Mouse (Mus musculus) mouse embryonic stem cell (cell line): ENCODE results near the gene Xirp1.

Source experiments
- in situ Hi-C, 2 experiments: fragments of 300-500 bp; cut with MboI; formaldehyde crosslinking; loops; 1 replicate in 1 of 2; 3 replicates in 1 of 2; pipeline ENCODE4 v1.14.3; 2019 to 2020; ENCODE audit warnings: low sequenced_read_pairs in 2 of 2, low pct_unique_long_range_greater_than_20kb in 1 of 2, mixed read lengths in 1 of 2; ENCODE audit not compliant: unreplicated experiment in 1 of 2

Gene Xirp1

DNA sequence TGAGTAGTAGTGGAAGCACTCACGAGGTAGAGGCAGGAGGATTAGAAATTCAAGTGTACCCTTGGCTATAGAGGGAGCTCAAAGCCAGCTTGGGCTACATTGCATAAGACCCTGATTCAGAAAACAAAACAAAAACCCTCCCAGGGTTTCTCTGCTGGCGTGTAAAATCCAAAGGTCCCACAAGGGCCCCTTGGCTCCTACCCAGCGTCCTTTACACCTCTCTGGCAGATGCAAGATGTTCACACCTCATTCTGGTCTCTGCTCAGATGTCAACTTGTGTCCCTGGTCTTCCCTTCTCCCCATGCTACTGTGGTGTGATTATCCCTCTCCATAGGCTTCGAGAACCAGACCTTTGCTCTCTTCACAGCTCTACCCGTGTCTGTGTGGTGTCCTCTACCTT lies 22.6 kb downstream of the Xirp1 start:
- in situ Hi-C loops, result no loop called here

DNA sequence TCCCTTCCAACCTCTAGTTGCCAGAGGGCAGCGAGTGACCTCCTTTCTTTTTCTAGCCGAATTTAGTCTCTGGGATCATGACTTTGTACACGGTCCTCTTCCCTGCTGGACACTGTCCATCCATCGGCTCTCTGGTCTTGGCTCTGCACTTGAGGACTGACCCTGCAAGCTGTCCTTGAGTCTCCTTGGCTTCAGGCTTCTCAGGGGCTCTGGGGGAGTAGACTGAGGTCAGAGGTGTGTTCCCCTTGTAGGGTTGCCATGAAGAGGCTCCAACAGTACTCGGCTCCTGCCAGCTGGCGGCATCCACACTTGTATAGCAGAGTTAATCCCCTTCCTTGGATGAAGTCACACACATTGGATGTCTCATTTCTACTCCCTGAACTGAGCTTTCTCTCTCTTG lies 23.8 kb downstream of the Xirp1 start:
- in situ Hi-C loops, result no loop called here

DNA sequence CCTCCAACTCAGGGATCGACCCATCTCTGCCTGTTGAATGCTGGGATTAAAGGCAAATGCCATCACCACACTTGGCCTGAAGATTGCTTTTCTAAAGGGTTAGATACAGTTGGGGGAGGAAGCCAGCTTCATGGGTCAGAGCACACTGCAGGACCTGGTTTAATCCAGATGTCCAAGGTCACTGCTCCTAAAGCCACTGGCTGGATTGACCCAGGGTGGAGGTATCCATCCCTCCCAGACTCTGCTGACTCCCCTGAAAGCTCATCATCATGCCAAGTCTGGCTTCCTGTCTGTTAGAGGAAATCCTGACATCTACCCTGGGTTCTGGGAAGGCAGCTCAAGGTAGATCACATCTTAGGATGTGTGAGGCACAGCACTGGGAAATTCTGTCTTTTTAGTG lies 24.6 kb downstream of the Xirp1 start:
- in situ Hi-C loops, result no loop called here

DNA sequence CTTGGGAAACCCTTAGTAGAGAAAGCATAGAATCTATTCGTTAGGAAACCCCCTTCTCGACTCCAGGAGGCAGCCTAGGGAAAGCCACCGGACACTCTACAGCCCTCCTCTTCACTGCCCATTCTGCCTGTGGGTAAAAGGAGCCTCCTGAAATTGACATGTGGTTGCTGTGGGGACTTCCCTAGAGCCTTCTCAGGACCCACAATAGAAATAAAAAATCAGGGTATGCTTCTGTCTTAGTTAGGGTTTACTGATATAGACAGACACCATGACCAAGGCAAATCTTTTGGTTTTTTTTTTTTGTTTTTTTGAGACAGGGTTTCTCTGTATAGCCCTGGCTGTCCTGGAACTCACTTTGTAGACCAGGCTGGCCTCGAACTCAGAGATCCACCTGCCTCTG lies 27.3 kb downstream of the Xirp1 start:
- in situ Hi-C loops, result no loop called here

DNA sequence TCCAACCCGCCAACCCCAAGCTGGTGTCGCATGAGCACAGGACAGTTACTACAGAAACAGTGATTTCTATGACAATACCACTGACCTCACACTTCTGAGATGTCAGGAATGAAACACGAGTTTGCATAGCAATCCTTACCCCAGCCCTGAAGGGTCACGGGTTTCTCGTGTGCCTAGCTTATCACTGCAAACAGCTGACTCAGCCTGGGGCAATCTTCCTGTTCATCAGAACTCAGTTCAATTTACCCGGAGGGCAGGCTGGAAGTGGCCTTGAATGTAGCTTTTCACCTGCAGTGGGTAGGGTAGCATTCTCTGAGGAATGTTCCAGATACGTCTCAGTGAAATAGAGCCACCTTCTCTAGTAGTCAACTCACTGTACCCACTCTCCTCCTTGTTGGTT lies 29.2 kb downstream of the Xirp1 start:
- in situ Hi-C loops, result no loop called here

DNA sequence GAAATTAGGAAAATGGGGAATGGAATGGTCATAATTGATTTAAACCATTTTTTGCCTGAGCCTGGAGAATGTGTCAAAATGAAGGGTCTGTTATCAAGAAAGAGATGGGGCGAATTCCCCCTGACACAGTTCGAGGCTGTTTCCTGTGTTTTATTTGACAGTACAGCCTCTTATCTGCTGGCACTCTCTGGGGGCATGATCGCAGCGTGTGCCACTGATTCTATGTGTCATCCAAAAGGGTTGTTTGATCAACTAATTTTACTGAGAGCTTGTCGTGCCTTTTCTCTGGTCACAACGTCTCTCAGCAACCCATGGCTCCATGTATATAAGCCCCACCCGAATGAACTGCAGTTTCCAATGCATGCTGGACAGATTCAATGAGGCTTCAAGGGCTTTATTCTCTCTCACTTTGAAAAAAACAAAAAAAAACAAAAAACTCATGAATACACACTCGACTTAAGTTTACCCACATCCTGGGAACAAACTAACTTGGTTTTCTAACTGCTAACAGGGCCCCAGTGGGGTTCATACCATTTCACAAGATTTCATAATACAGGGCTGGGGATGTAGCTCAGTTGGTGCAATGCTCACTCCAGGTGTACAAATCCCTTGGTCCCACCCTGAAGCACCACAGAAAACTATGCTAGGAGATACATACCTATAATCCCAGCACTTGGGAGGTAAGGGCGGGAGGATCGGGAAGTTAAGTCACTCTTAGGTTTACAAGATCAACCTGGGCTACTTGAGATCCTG lies 30.1 kb downstream of the Xirp1 start:
- in situ Hi-C loops, result no loop called here

DNA sequence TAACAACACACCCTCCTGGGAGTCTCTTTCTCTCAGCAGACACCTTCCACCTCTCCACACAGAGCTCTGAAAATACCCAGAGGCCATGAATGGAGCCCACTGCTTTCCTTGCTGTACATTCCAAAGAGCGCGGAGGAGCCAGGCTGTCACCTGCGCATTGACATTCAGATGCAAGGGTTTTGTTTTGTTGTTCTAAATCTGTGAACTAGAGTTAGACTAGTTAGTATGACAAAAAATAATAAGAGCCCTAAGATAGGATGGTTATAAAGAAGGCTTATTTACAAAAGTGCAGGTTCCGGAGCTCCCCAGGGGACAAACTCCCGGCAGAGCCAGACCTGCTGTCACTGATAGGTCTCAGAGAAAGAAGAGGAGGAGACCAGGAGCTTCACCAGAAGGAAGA lies 32.1 kb downstream of the Xirp1 start:
- in situ Hi-C loops, result no loop called here

DNA sequence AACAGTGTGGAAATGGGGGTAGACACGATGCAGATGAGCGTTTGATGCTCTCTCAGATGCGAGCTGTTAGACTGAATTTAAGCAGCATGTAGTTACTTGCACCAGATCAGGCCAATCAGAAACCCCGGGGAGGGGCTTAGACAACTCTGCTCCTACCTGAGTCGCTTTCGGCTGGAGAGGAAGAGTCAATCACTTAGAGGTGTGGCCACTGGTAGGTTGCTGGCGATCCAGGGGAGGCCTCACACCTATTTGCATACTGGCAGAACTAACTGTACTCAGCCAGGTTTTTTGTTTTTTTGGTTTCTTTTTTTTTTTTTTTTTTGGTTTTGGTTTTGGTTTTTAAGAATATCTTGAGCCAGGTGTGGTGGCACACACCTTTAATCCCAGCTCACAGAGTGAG lies 35.1 kb downstream of the Xirp1 start:
- in situ Hi-C loops, result no loop called here

DNA sequence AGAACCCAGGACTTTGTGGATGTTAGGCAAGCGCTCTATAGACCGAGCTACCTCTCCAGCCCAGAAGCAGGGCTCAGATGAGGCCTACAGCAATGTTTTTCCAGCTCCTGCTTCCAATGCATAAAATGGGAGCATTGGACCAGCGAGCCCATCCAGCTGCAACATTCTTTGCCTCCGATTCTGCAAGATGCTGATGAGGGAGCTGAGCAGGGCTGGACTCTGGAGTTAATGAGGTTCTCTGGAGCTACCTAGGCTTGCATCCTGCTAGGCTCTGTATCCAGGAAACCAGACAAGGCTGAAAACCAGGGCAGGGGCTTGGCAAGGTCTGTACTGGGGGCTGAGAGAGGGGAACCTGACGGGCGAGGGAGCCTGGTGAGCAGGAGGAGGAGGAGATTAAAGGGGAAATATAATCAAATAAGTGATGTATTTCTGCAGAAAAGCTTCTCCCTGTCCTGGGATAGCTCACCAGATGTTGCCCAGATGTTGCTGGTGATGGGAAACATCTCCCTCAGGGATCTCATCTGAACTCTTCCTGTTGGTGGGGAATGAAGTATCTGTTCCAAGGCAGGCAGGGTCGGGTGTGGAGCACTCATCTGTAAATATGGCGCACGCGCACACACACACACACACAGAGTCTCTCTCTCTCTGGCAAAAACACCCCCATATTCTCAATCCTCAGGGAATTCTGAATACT lies 37.4 kb downstream of the Xirp1 start:
- in situ Hi-C loops, result no loop called here

DNA sequence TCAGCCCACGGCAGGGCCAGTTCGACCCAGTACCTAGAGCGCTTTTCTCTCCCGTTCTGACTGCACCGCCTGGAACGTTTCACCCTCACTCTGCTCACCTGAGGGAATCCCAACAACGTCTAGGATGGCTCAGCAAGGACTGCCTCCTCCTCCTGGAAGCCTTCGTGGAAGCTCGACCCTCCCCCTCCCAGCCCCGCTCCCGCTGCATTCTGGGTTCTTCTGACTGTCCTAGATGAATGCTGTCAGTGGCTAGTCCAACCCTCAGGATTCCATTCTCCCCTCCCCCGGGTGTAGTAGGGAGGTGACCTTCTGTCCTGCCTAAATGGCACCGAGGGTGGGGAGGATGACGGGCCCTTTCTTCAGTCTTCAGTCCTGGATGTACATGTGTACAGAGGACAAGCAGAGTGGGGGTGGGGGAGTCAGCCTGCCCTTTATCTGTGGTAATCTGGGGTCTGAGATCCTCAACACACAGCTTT lies 38.8 kb downstream of the Xirp1 start, which contains the start of gene Csrnp1:
Csrnp1 (minus strand) TSS at position 123 of the 476 bp plus-strand sequence.
- in situ Hi-C loops, result no loop called here

DNA sequence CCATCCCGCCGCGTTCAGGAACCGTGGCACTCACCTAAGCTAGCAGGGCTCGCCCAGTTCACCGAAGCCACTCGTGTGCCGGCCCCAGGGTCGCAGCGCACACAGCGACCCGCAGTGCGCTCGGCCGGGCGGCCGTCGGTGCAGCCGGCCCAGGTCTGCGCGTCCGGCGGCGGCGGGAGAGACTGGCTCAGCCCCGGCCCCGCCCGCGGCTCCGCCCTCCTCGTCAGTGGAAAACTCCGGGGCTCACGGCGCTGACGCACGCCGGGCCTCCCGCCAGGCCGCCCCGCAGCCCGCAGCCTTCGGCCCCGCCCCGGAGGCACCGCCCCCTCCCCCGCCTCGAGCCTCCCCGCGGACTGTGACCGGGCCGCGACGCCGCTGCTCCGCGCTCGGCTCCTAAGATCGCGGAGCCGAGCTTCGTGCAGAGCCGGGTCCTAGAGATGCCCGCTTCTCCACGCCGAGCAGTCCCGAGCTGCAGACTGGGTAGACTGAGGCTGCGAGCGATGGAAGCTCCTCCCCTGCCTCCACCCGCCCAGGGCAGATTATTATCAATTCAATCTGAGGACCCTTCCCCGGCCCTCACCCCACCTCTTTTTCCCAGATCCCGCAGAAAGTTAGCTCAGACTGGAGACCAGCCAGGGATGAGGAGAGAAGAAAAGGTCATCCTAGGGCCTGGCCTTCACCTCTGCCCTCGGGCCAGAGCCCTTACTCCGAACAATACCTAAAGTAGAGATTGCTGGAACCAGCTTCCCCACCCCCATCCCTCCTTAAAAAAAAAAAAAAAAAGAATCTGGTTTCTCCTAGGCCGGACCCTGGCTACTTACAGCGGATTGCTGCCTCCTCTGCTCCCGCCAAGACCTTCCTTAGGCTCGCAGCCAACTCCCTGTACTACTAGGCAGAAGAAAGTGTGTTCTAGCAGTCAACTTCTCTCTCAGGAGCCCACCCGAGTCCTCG lies 39.5 kb downstream of the Xirp1 start:
- in situ Hi-C loops, result no loop called here

DNA sequence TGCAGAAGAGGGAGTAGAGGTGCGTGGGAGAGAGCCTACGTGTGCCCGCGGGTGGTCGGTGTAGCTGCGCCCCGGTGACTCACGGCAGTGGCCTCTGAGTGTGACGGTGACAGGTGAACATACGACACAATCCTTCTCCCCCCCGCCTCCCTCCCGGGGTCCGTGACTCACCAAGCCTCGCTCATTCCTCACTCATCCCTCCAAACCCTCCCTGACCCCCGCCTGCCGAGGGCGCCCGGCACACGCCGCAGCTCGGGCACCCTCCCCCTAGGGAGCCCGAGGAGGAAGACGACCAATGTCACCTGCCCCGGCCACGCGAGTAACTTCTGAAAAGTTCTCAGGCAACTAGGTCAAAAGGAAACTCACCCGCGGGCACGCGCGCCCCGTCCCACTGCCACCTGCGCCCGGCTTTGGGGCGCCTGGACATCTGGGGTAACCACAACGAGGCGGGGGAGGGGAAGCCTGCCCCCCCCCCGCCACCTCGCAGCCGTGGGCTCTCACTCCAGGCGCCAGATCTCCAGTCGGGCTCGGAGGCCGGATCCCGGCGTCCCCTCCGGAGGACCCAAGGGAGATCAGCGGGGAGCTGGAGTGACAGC lies 40.3 kb downstream of the Xirp1 start:
- in situ Hi-C loops, result no loop called here

DNA sequence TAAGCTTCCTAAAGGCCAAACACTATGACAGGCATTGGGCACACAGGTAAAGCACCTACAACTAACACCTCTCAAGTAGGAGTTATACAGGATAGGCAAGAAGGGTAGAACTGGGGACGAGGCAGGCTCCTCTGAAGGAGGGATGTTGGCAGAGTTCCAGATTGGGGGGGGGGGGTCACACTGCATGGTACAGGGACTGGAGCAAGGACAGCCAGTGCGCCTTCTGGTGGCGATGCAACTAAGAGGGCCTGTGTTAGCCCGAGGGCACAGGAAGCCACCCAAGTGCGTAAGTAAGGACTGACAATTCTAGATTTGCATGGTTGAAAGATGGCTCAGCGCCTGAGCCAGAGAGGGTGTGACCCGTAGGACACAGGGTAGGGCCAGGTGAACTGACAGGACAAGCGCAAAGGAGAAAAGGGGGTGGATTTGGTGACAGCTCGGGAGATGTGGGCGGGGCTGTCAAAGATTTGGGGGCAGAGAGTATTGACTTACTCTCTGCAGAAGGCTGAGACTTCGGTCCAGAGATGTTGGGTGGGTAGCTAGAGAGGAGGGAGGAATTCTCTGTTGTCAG lies 41.1 kb downstream of the Xirp1 start:
- in situ Hi-C loops, result no loop called here

DNA sequence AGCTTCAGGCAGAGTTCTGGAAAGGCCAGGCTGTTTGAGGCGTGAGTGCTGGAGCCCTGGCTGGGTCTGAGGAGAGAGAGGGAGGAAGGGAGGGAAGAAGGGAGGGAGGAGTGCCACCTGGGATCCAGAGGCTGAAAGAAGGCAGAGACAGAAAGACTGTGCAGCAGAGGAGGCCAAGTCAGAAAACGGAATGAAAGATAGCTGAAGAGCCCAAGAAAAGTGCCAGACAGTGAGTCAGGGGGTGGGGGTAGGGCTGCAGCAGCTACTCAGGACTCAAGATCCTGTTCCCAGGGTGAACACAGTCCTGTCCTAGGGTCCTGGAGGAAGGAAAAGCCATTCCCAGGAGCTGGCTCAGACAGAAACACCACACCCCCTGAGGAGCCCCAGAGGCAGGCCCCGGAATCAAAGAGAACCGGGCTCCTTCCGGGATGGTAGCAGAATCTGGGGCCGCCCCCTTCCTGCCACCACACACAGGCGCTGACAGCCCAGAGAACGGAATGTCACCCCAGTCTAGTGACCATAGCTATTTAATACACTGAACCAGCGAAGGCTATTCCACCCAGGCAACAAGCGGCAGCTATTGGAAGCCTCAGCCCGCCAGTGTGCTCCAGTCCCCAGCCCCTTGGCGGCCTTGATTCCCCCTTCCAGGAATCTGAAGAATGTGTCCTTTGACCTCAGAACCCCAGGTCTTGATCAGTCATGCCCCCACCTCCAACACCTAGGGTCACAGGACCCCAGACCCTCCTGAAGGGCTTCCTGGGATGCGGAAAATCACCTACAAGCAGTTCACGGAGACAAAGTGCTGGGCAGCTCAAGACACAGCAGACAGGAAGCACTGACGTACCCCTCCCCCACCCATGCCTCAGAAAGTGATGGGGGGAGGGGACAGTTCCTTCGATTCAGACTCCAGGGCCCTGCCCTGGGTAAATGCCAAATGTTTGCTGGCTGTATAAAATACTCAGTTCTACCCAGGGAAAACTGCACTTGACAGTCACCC lies 41.9 kb downstream of the Xirp1 start:
- in situ Hi-C loops, result no loop called here

DNA sequence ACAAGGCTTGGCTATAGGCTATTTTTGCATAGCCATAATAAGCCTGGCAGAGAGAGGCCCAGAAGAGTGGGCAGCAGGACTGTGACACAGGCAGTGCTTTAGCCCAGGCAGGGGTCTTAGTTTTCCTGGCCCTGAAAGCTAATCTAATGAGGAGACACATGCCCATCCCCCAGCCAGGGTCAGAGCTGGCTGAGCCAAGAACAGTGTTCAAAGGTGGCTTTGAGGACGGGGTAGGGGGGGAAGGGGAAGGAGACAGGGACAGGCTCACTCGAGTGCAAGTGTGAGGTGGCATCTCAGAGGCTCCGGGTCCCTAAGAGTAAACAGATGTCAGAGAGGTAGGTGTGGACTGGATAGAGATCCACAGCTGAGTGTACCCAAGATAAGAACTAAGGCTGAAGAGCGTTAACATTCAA lies 42.6 kb downstream of the Xirp1 start:
- in situ Hi-C loops, result no loop called here

DNA sequence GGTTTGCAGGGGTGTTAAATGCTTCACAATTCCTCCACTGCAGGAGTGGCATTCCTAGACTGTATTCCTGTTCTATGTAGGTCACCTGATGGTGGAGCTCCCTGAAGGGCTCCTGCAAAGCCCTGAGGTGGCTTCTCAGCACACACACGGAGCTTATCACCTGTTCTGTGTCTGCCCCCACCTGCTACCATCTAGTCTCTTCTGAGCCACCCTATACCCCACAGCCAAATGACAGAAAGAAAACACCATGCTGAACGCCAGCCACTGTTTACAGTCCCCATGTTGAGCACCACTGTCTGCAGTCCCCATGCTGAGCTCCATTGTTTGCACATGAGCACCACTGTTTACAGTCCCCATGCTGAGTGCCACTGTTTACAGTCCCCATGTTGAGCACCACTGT lies 43.6 kb downstream of the Xirp1 start:
- in situ Hi-C loops, result no loop called here

DNA sequence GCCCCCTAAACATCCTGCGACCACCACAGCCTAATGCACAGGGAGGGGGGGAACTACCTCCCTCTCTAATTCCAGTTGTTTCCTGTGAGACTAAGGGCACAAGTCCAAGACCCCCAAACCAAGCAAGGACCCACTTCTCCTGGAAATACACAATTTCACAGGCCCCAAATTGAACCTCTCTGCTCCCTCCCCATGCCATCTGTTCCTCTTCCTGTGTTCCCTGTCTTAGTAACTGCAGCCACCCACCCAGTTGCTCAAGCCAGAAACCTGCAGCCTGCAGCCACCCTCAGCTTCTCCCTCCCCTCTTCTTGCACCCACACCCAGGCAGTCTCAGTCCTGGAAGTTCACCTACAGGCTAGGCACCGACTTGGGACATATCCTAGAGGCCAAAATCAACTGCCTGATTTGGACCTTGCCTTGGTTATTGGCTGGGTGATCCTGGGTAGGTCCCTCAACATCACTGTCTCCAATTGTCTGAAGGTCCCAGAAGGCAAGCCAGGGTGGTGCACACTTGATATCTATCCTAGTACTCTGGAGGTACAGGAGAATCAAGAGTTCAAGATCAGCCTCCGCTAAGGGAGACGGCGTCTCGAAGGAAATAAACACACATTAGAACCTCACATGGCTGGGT lies 44.5 kb downstream of the Xirp1 start:
- in situ Hi-C loops, result no loop called here
